Mouse (Mus musculus) brown adipose tissue, adult 24 weeks (tissue): ENCODE measurements around the gene Id3. TPM values are rescaled to one million over a fixed set of nuclear protein-coding genes. Genes with fewer than 3 reads are reported as not detected.
A peak's percentile ranks its signal among the peaks of the same experiment; 100 is the strongest.
"Not testable (repeated sequence)": the region's sequence is repeated elsewhere in the genome, so short reads cannot be mapped to it uniquely, and the experiment has no call there.

Source experiments
- H3K27ac ChIP-seq: fragments of 200-500 bp; replicated peaks from 2 replicates; pipeline ENCODE4 v1.5.1; 2012; ENCODE audit warnings: low read depth, mild to moderate bottlenecking, low read length
- H3K4me1 ChIP-seq: fragments of 200-500 bp; 2 replicates; pipeline ENCODE4 v1.6.1; 2012; ENCODE audit warnings: low read length, mixed read lengths; ENCODE audit not compliant: control insufficient read depth, insufficient read depth, insufficient read length
- H3K4me3 ChIP-seq: fragments of 200-500 bp; 2 replicates; pipeline ENCODE4 v1.5.1; 2012; ENCODE audit warnings: low read depth, mild to moderate bottlenecking, low read length, moderate library complexity; ENCODE audit not compliant: insufficient read depth
- polyA plus RNA-seq: library from polyadenylated mRNA; stranded (reverse); fragments of >200 nt; gene quantifications from 2 replicates; pipeline ENCODE4 v1.2.4, GENCODE M21; 2012; ENCODE audit not compliant: missing spikeins, insufficient read depth, insufficient read length

Gene Id3
- polyA plus RNA-seq: 75.0 and 78.1 TPM in 2 replicates

GRCm38 (mm10) chr4:136143193-136143976 lies at the start of gene Id3:
Gene Id3, plus strand, starts transcription at chr4:136143497.
- Histone ChIP-seq H3K27ac (peak within 1 kb of the TSS; percentile 98), H3K4me1 (peaks cover 19% of the 10 kb centered on the region), H3K4me3 (peak within 1 kb of the TSS; percentile 93)

DNA sequence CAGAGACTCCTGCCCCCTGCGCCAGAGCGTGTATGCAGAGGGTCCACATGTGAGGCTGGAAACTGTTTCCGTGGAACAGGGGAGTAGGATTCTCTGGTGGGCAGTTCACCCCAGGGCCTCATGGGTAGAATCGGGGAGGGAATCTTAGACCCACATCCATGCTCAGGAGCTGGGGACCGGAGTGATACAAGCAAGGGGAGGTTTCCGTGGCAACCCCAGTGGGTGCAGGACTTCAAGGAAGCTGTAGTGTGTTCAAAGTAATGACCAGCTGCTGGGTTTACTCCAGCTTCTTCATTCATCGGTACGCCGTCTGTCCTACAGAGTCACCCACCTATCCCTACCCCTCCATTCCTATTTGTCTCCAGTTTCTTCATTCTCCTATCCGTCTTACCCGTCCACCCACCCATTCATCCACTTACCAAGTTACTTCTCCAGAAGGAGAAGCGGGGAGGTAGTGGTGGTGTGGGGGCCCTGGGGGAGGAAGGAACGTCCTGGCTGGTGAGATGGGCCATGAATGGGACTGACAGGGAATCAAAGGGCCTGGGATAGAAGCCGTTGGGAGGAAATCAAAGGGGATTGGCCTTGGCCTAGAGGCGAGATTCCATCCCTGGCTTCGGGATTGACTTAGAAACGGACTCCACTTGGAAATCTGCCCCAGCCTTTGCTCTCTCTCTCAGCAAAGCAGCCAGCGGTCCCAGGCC lies 48.6 kb upstream of the Id3 start:
- Histone ChIP-seq H3K27ac (no peak overlapping the region), H3K4me3 (no peak overlapping the region), H3K4me1 (peaks cover 4% of the 10 kb centered on the region; the same call in 1 of the 2 replicates)

DNA sequence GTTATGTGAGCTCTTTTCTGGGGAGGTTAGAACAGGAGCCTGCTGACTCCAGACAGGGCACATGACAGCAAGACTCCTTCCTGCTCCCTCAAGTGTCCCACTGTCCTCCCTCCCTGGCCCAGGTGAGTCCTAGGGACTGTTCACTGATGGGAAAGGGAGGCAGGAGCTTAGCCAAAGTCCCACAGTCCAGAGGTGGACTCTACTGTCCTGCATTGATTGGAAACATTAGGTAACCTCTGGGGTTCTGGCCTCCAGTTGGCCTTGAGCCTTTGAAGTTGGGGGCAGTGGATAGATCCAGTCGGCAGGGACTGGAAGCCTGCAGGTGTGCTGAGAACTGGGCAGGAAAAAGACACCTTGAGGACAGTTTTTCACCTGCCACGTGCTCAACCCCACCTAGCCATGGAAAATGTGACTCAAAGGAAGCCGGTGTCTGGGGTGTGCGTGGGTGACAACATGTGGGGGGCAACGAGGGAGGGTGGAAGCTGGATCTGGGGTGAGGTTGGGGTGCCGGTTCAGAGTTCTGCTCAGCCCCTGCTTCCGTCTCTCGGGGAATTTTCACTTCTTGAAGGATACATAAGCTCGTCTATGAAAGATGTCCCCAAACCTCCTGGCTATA lies 47.7 kb upstream of the Id3 start:
- no peak overlapping the region for H3K4me3 ChIP-seq
- peaks cover 4% of the 10 kb centered on the region; the same call in 1 of the 2 replicates for H3K4me1 ChIP-seq
- no peak overlapping the region; the same call in 1 of the 2 replicates for H3K27ac ChIP-seq

DNA sequence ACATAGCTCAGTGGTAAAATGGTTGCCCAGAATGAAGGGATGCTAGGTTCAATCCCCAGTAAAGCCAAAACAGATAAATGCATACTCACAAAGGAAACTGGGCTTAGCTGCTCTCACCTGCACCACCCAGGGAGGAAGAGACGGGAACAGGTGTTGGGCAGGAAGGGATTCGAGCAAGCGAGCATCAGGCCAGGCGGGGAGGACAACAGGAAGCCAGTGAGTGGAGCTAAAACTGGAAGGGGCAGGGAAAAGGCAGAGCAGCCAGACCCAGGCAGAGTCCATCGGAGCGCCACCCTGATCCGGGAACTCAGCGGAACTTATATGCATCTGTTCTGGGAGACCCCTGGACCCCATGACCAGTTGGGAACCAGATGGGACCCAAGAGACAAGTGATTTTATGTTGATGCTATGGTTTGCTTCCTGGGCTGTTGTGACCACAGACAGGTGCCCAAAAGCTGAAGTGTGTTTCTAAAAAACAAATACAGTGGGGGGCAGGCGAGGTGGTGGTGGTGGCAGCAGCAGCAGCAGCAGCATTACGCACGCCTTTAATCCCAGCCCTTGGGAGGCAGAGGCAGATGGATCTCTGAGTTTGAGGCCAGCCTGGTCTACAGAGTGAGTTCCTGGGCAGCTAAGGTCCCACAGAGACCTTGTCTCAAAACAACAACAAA lies 46.7 kb upstream of the Id3 start:
- H3K4me3 ChIP-seq: no peak overlapping the region
- H3K27ac ChIP-seq: no peak overlapping the region
- H3K4me1 ChIP-seq: peaks cover 4% of the 10 kb centered on the region; the same call in 1 of the 2 replicates

- no peak overlapping the region for H3K4me3 ChIP-seq
- H3K4me1 ChIP-seq: peaks cover 4% of the 10 kb centered on the region; the same call in 1 of the 2 replicates
- peak overlapping the region; percentile 94 for H3K27ac ChIP-seq
Observed at GRCm38 (mm10) chr4:136098446-136098845, 44.9 kb upstream of the Id3 start.

GRCm38 (mm10) chr4:136100396-136101070 lies 42.8 kb upstream of the Id3 start:
- H3K4me3 ChIP-seq: no peak overlapping the region
- no peak overlapping the region for H3K27ac ChIP-seq
- H3K4me1 ChIP-seq: peaks cover 11% of the 10 kb centered on the region

DNA sequence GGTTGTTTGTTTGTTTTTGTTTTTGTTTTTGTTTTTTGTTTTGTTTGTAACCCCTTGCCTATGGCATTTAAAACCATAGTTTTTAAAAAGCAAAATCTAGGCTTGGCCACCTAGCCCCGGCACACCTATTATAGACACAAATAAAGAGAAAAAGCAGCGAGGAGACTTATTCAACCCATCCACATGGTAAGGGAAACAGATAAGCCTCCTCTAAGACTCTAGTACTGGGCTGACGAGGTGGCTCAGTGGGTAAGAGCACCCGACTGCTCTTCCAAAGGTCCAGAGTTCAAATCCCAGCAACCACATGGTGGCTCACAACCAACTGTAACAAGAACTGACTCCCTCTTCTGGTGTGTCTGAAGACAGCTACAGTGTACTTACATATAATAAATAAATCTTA lies 41.5 kb upstream of the Id3 start:
- not testable (repeated sequence) for H3K4me3 ChIP-seq, H3K27ac ChIP-seq
- H3K4me1 ChIP-seq: peaks cover 16% of the 10 kb centered on the region

DNA sequence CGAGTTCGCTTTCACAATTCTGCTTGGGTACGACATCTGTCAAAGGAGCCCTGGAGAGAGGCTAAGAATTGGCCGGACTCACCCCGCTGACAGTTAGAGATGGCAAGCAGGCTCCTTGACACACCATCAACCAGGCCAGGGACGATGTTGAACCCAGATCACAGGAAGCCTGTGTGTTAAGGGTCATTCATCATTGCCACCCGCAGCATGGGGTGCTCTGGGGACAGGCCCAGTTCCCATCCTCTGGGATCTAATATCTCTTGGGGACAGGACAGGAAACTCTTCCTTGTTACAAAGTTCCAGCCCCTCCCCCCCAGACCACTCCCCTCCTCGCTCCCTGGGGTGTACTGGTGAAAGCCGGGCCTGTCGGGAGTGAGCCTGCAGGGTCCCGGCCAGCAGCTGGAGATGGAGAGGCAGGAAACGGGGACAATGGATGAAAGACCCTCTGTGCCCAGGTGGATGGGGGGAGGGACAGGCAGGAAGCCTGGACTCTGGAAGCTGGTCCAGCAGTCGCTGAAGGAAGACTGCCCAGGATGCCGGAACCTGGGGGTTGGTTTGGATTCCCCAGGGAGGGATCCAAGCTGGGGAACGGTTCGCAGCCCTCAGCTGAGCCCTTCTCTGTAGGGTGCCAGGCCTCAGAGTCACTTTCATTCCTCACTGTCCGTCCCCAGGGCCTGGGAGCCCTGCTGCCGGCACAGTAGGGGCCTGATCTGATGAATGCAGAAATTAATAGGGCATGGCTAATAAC lies 38.5 kb upstream of the Id3 start:
- Histone ChIP-seq H3K27ac (peak overlapping the region; percentile 17), H3K4me1 (peaks cover 19% of the 10 kb centered on the region), H3K4me3 (peak overlapping the region; percentile 39)

DNA sequence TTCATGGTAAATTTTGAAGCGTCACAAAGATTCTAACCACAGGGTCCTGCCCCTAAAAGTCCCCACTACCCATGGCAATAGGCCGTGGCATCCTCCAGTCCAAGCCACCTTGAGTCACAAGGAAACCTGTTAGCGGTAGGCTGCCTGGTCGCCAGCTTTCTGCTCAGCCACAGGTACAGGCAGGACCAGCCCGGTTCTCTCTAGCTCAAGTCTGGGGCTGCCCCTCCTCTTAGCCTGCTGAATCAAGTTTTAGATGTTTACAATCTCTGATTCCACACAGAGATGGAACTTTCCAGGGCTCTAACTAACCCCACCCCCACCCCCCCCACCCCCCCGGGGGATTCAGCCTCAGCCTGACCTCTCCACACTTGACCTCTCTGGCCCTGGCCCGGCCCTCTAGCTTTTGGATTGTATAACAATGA lies 36.4 kb upstream of the Id3 start:
- peaks cover 25% of the 10 kb centered on the region for H3K4me1 ChIP-seq
- H3K4me3 ChIP-seq: no peak overlapping the region
- H3K27ac ChIP-seq: peak overlapping the region; percentile 86

GRCm38 (mm10) chr4:136109153-136109552 lies 34.1 kb upstream of the Id3 start:
- H3K4me1 ChIP-seq: peaks cover 25% of the 10 kb centered on the region

GRCm38 (mm10) chr4:136109941-136110900 lies 33.1 kb upstream of the Id3 start:
- Histone ChIP-seq H3K27ac (peak overlapping the region; percentile 93), H3K4me1 (peaks cover 17% of the 10 kb centered on the region), H3K4me3 (no peak overlapping the region)

More at GRCm38 (mm10) chr4:136109153-136109552, 34.1 kb upstream of the Id3 start:
- peak overlapping the region; percentile 93 for H3K27ac ChIP-seq
- H3K4me3 ChIP-seq: no peak overlapping the region

DNA sequence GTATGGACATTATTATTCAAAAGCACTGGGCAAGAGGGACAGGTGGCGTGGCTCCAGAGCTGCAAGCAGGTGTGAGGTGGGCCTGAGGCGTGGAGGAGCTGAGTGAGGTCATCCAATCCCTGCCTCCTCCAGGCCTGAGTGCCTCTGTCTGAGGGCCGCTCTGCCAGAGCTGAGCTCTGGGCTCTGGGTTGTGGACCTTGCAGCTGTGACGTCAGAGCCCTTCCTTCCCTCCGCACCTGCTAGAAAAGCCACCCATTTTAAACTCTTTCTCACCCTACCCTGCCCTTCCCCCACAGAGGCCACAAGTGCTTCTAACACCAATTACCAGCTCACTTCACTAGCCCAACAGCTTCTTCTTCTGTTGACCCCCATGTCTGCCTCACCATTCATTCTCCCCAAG lies 31.0 kb upstream of the Id3 start:
- Histone ChIP-seq H3K4me3 (no peak overlapping the region), H3K4me1 (peaks cover 13% of the 10 kb centered on the region), H3K27ac (no peak overlapping the region)

DNA sequence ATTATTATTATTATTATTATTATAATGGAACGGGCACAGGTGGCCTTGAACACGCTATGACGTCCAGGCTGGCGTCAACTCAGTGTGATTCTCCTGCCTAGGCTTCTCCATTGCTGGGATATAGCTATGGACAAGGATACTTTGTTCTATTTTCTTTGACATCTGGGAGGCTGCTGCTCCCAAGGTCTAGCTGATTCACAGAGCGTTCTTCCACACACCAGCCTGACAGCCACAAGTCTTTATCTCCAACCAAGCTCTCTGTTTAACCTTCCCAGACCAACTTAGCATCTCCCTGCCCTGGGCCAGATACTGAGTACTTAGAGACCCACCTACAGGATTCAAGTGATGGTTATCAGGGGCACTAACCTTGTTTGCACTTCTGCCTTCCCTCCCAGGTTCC lies 28.6 kb upstream of the Id3 start:
- H3K27ac ChIP-seq: no peak overlapping the region
- peaks cover 12% of the 10 kb centered on the region for H3K4me1 ChIP-seq
- no peak overlapping the region for H3K4me3 ChIP-seq
